Mouse (Mus musculus) cerebellum, adult 8-10 months (tissue): ENCODE data around the gene Nlgn1.
"Not testable (repeated sequence)": the region's sequence is repeated elsewhere in the genome, so short reads cannot be mapped to it uniquely, and the experiment has no call there.

Source experiments
- DNase-seq: peaks from one replicate; pipeline ENCODE4 v3.0.0; 2022

The Nlgn1 gene

GRCm38 (mm10) chr3:25597513-25597912 lies 734.7 kb downstream of the Nlgn1 start:
- DNase-seq = no peak

DNA sequence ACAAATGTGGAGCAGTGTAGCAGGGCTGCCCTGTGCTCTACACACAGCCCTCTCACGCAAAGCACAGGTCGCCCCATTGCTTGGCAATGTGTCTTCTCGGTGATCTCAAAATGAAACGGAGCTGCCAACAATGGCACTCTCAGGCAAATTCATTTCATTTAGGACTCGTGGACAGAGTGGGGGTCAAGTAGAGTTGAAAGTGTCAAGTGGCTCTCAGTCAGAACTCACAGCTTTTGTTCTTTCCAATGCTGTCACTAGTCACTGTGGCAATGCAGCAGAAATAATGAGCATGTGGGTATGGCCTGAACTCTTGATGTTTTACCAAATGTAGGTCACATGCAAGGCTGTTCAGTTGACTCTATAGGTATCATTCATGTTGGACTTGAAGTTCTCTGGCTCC lies 756.7 kb downstream of the Nlgn1 start:
- DNase-seq = no peak

- DNase-seq = no peak
Observed at GRCm38 (mm10) chr3:25574840-25575239, 757.4 kb downstream of the Nlgn1 start.

DNA sequence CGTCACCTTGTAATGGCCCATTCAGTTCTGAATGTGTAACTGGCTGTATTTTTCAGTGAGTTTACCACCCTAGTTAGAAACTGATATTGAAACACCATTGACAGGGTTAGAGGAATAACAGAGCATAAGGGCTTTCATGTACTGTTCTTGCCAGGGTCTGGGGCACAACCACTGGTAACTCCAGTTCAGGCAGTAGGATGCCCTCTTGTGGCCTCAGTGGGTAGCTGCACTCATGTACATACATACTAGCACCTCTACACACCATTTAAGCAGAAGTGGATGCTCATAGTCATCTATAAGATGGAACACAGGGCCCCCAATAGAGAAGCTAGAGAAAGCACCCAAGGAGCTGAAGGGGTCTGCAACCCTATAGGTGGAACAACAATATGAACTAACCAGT lies 773.7 kb downstream of the Nlgn1 start:
- DNase-seq = not testable (repeated sequence)

DNA sequence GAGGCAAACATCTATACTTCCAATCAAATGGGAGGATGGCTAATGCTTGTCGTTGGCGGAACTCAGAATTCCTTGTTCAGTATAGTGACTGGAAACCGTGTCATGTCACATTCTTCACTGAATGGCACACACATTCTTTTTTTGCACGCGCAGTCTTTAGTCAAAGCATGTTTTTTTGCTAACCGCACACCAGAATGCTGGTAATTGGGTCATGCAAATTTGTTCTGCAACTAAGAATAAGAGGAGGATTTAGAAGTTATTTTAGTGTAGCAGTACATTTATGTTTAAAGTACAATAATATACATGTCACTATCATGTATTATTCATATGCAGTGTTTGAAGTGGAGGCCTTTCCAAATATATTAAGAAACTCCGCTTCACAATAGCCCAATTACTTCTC lies 783.2 kb downstream of the Nlgn1 start:
- not testable (repeated sequence) for DNase-seq

DNA sequence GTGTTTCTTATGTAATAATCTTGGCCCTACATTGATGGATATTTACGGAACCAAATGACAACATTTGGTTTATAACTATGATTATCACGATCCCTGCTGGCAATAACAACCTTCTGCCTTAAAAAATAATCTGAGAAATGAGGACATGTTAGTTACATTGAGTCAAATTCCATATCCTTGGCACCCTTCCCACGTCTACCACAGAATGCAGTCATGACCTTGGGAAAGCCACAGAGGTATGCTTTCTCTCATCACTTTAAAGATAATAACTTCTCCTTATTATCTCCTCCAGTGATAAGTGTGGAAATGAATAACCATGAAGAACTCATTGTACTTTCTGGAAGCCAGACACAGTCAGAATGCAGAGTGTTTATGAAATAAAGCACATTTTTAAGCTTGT lies 808.0 kb downstream of the Nlgn1 start:
- not testable (repeated sequence) for DNase-seq

- DNase-seq = no peak
Observed at GRCm38 (mm10) chr3:25463051-25463450, 869.2 kb downstream of the Nlgn1 start.

DNA sequence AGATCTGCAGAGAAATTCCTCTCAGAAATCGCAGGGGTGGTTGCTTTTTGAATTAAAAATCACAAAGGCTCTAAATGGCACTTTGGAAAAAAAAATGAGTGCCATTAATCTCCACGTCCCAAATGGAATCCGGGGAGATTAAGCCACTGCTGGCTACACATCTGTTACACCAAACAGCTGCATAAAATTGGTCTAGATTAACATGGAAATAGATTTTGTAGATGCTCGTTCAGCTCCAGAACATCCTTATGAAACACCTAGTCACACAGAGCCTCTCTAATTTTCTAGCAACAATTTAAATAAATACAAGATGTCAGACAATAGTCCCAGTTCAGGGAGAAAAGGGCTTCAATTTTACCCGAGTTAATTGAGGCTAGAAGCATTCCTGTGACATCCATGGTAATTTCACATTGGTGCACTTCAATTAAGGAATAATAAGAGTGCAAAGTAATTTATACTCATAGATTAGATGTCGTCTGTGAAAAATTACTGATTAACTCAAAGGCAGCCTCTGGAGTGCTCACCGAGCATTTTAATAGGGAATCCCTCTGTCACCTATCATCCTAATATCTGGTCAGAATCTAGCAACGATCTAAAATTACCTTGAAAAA lies 875.9 kb downstream of the Nlgn1 start:
- no peak for DNase-seq

GRCm38 (mm10) chr3:25452314-25452713 lies 879.9 kb downstream of the Nlgn1 start:
- DNase-seq = no peak

GRCm38 (mm10) chr3:25450471-25450870 lies 881.8 kb downstream of the Nlgn1 start:
- no peak for DNase-seq

- no peak for DNase-seq
Observed at GRCm38 (mm10) chr3:25449356-25449755, 882.9 kb downstream of the Nlgn1 start.

GRCm38 (mm10) chr3:25447181-25447580 lies 885.1 kb downstream of the Nlgn1 start:
- DNase-seq = no peak

GRCm38 (mm10) chr3:25443657-25444056 lies 888.6 kb downstream of the Nlgn1 start:
- no peak for DNase-seq

GRCm38 (mm10) chr3:25442617-25443016 lies 889.6 kb downstream of the Nlgn1 start:
- DNase-seq = no peak

DNA sequence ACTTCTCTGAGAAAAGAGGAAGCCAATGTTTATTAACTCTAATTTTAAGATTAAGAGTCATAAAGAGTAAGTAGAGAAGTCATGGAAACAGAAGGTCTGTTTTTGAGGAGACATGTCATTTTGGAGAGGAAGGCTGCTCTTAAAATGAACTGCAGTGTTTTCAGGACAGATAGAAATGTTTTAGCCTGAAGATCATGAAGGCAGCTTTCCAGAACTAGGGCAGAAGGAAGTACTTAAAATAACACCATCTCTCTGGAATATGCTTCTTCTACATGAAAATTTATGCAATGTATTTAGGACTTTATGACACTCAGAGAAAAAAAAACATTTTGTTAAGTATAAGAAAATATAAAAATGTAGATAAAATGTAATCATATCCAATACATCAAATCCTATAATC lies 905.3 kb downstream of the Nlgn1 start:
- DNase-seq = no peak

- DNase-seq = no peak
Observed at GRCm38 (mm10) chr3:25412003-25412402, 920.3 kb downstream of the Nlgn1 start.
